ENCODE assay signal across 13 mouse cellular contexts in genomic region chr11:117094646-117095045, GRCm38 (mm10). TPM values are rescaled to one million over a fixed set of nuclear protein-coding genes. Genes with fewer than 3 reads are reported as not detected.
DNase-seq lines count a peak whose midpoint lies in the region; ATAC-seq and TF ChIP-seq lines count a peak whose summit lies in the region.
"Had no signal": no experiment of that assay in that cellular context is flagged by ENCODE, and none has a peak within 500 bp of the region (broad histone marks: within the 10 kb centered on the region; RNA-seq: fewer than 3 reads in every experiment).

No protein-coding gene starts in this region.

- H3K27ac ChIP-seq in kidney, postnatal 0 days = peak overlapping the region; percentile 47; the same call in 1 of the 2 replicates
- H3K27ac ChIP-seq in midbrain, embryonic 13.5 days = no peak overlapping the region
- H3K27ac ChIP-seq: embryonic facial prominence, embryonic 12.5 days; forebrain, embryonic 13.5 days; macrophage had no signal

- H3K36me3 ChIP-seq in kidney, postnatal 0 days (ENCODE audit: insufficient read depth, low read length) = no peaks in the 10 kb centered on the region
- no peaks in the 10 kb centered on the region for H3K36me3 ChIP-seq in midbrain, embryonic 13.5 days
- H3K36me3 ChIP-seq: embryonic facial prominence, embryonic 12.5 days had no signal

- H3K4me2 ChIP-seq in kidney, postnatal 0 days (ENCODE audit: low read length) = no peak overlapping the region
- no peak overlapping the region for H3K4me2 ChIP-seq in midbrain, embryonic 13.5 days (replicated peaks)
- H3K4me2 ChIP-seq: embryonic facial prominence, embryonic 12.5 days; forebrain, embryonic 13.5 days had no signal

- intact Hi-C loops in gastrocnemius, postnatal 14 days (cut with DNase I; ENCODE audit: low total_unique reads) = no loop called here
- intact Hi-C loops in heart, postnatal 10 days (cut with DNase I) = loop anchor here (2.0 kb wide), 1 partner anchor 20 kb away; the partner anchor contains the start of gene Sec14l1

- TF ChIP-seq CTCF in kidney, postnatal 0 days (IDR thresholded peaks at IDR 0.05; ENCODE audit: low read depth) = no peak

- ATAC-seq in kidney, postnatal 0 days (replicated peaks; ENCODE audit: low FRiP score, low read depth) = no peak
- ATAC-seq in midbrain, embryonic 13.5 days = no peak
- ATAC-seq: forebrain, embryonic 13.5 days had no signal

- WGBS in kidney, postnatal 0 days = 87% methylated on average over 9 of the region's 9 CpGs
- 85% methylated on average over 9 of the region's 9 CpGs for WGBS in midbrain, embryonic 13.5 days

- no peaks in the 10 kb centered on the region for H3K9me3 ChIP-seq in kidney, postnatal 0 days (replicated peaks; ENCODE audit: low read length)
- H3K9me3 ChIP-seq in midbrain, embryonic 13.5 days = no peaks in the 10 kb centered on the region
- H3K9me3 ChIP-seq: embryonic facial prominence, embryonic 12.5 days; forebrain, embryonic 13.5 days had no signal

- no peak overlapping the region for H3K9ac ChIP-seq in kidney, postnatal 0 days (ENCODE audit: low read depth, low read length)
- no peak overlapping the region for H3K9ac ChIP-seq in midbrain, embryonic 13.5 days (replicated peaks)
- H3K9ac ChIP-seq: embryonic facial prominence, embryonic 12.5 days; forebrain, embryonic 13.5 days had no signal

- no peak overlapping the region for H3K4me3 ChIP-seq in kidney, postnatal 0 days (replicated peaks; ENCODE audit: low read depth, low read length)
- H3K4me3 ChIP-seq in midbrain, embryonic 13.5 days (replicated peaks) = no peak overlapping the region
- H3K4me3 ChIP-seq: embryonic facial prominence, embryonic 12.5 days; forebrain, embryonic 13.5 days had no signal

- H3K4me1 ChIP-seq in kidney, postnatal 0 days (replicated peaks; ENCODE audit: insufficient read depth, low read length) = peaks cover 26% of the 10 kb centered on the region
- peaks cover 20% of the 10 kb centered on the region for H3K4me1 ChIP-seq in midbrain, embryonic 13.5 days (replicated peaks)

- no peaks in the 10 kb centered on the region for H3K27me3 ChIP-seq in kidney, postnatal 0 days (ENCODE audit: insufficient read depth, low read length)
- H3K27me3 ChIP-seq in midbrain, embryonic 13.5 days = no peaks in the 10 kb centered on the region
- H3K27me3 ChIP-seq: embryonic facial prominence, embryonic 12.5 days; forebrain, embryonic 13.5 days had no signal

- no peak for DNase-seq in kidney, postnatal 0 days (ENCODE audit: low spot score)
- no peak for DNase-seq in kidney, postnatal 4 days
- peak; percentile 34 for DNase-seq in brain, adult 2 months (ENCODE audit: low read depth, low spot score)
- peak; percentile 59 for DNase-seq in gastrocnemius, postnatal 14 days
- DNase-seq in heart, postnatal 10 days = peak; percentile 72 to 82
- no peak for DNase-seq in cerebellum, postnatal 36 days
- DNase-seq: cerebellum, postnatal 10 days; layer of hippocampus, postnatal 36 days; thymus, postnatal 14 days had no signal

RNA-seq across cellular contexts. Expression of gene Sec14l1, which starts 20.3 kb away (rescaled TPM):
- polyA plus RNA-seq in kidney, postnatal 0 days (2015; fragmentation: Nextera tagmentation; extraction: Ambion mirVana) = 87.6 and 93.7 TPM in 2 replicates
- 10 to 100 TPM; 58.1 to 58.7 TPM for total RNA-seq in gastrocnemius, postnatal 14 days (2021)
- 10 to 100 TPM; 79.2 to 91.1 TPM for total RNA-seq in heart, postnatal 10 days (2021)
- polyA plus RNA-seq in midbrain, embryonic 13.5 days (2015; fragmentation: Nextera tagmentation; extraction: Ambion mirVana) = 62.4 and 67.0 TPM in 2 replicates

Comparison
In these comparisons a context has a peak if more than half of its experiments do, and no peak if none do; other contexts are left out.
1. DNase-seq: peak in brain, adult 2 months (single experiment), gastrocnemius, postnatal 14 days (single experiment) and heart, postnatal 10 days (2 of 2); none in kidney, postnatal 0 days (single experiment), kidney, postnatal 4 days (0 of 2) and cerebellum, postnatal 36 days (0 of 2).